Mouse (Mus musculus) regulatory T cell (primary cell): Measurements from ENCODE around the gene Tas1r3.

Source experiments
- in situ Hi-C: fragments of 300-600 bp; cut with MboI, MseI; formaldehyde crosslinking; loops from one replicate; pipeline ENCODE4 v1.15.1; 2025; ENCODE audit warnings: high pct_unique_total_duplicates

Gene Tas1r3

DNA sequence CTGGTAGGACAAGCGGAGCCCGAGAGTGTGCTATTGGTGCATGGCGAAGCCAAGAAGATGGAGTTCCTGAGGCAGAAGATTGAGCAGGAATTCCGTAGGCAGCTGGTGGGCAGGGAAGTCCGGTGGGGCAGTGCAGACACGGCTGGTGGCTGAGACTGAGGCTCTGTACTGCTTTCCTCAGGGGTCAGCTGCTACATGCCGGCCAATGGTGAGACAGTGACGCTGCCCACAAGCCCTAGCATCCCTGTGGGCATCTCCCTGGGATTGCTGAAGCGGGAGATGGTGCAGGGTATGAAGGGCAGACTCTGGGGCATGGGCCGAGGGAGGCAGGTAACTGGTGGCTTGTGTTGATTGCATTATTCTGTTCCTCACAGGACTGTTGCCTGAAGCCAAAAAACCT is 24.5 kb upstream of the Tas1r3 start:
- in situ Hi-C loops = no loop called here

DNA sequence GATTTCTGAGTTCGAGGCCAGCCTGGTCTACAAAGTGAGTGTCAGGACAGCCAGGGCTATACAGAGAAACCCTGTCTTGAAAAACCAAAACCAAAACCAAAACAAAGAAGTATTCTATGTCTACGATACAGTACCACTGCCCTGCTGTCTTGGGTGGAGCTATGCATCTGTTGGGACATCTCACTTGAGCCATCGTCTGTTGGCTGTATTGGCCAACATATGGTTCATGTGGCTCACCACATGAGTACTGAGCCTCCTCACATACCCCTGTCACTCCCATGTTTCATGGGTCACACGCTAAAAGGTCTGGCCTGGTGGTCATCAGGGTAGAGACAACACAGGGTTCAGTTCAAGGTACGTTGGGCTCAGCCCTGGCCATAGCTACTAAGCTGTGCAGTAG is 23.2 kb upstream of the Tas1r3 start:
- in situ Hi-C loops = no loop called here

DNA sequence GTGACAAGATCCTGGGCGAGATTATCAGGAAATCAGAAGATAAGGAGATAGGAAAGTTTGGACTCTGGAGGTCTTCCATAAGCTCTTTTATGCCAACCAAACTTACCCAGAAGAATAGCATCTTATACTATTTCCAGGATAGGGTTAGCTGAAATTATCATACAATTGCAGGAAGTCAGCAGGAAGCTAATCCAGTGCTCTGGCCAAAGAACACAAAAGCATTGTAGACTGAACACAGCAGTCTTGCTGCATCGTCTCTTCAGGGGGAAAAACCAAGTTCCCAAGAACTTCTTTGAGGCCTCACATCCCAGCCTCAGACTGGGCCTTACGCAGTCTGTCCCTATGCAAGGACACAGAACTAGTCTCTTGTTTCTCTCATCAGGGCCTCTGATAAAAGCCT is 20.4 kb upstream of the Tas1r3 start:
- in situ Hi-C loops = no loop called here

DNA sequence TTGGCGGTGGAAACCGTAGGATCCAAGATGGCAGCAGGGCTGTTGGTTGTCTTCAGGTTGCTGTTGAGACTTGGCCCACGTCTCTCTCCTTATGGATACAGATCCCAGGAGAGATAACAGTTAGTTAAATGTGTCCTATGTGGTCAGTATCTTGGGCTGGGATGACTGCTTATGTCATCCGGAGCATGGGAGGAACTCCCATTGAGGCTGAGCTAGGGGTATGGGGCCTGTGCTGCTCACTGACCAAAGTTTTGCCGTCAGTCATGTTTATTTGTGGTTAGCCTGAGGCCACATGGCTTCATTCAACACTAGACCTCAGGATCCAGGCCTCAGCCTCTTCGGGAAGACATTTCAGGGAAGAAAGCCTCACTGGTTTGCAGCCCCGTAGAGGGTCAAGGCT is 8.2 kb upstream of the Tas1r3 start:
- in situ Hi-C loops = no loop called here

DNA sequence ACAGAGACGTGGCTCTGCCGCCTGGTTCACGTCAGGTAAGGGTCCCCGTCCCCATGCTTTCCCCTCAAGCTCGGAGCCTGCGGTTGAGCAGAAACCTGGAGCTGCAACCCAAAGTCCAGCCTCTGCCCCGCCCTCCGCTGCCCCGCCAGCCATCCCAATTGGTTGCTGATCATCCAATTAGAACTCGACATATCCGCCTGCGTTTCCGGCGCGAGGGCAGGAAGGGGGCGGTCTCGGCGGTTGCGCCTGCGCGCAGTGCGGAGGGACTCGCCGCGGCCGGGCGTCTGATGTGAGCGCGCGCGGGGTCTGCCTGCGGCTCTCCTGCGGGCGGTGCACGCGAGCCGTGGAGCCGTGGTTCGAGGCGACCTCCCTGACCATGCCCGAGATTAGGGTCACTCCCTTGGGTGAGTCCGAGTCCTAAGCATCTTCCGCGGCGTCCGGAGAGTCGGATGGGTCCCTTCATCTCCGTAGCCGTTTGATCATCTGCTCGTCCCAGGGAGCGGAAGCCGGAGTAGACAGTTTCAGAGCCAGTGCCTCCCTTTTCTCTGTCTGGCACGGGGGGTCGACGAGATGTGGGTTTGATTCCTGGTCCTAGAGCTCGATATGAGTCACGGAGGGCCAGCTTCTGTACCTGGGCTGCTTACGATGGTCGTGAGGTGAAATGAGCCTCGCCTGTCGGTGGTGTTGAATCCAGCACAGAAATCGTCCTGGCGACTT is 6.3 kb upstream of the Tas1r3 start, which contains the start of the genes Cptp and Ints11:
TSS of gene Cptp (minus strand) at position 124 of the 717 bp plus-strand sequence.
TSS of gene Ints11 (plus strand) at position 230 of the 717 bp plus-strand sequence.
- in situ Hi-C loops = no loop called here

DNA sequence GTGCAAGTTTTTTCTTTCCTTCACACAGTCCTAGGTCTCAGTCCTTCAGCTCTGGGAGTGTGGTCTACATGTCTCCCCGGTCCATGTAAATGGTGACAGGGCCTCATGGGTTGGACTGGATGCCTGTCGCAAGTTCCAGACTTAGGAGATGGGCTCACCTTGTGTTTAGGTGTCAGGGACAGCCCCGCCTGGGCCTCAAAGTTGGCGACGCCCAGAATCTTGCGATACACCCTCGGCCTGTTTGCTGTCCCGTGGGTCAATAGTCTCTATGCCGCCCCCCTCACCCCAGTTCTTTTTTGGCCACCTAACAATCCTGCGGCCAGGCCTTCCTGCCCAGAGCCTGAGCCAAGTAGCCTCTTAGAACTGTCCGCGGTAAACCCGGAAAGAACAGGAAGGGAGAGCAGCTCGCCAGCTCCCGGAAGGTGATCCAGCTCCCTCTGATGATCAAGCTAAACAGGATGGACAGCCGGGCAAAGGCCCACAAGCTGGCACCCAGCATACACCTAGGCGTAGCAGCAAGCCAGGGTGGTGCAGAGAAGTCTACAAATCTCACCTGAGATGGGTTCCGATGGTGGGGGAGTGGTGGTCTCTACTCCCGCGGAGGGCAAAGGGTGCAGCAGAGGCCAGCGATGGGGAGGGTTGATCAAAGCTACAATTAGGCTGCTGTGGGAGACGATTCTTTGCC is 5.6 kb upstream of the Tas1r3 start:
- in situ Hi-C loops = no loop called here

DNA sequence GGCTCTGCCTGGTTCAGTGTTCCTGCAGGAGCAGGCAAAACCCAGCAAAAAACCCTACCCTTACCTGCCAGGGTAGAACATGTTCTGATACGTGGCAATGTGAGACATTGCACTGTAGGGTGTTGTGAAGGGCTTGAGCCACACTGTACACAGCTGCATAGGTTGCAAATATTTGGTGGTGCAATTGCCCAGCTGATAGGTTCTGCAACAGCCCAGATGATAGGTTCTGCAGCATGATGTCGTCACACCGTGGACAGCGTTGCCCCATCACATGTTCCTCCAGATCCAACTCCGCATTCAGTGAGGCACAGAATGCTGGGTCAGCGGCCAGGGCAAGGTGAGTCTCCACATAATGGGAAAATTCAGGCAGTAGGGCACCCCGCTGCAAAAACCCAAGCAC is 1.4 kb downstream of the Tas1r3 start:
- in situ Hi-C loops = no loop called here

DNA sequence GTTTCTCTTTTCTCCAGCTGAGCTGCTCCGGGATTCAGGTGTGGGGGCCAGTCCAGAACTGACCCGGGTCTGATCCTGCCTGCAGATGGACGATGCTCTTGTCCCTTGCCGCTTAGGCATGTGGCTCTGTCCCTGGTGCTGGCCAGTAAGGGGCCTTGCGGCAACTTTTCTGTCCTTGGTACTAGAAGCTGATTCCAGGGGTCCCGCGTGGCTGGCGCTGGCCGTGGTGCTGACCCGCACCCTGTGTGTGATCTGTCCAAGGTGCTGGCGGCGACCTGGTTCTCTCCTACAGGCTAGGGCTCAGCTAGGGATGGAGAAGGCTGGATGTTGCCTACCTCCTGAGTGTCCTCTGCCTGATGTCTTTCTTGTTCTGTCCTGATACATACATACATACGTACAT is 3.8 kb downstream of the Tas1r3 start:
- in situ Hi-C loops = no loop called here

DNA sequence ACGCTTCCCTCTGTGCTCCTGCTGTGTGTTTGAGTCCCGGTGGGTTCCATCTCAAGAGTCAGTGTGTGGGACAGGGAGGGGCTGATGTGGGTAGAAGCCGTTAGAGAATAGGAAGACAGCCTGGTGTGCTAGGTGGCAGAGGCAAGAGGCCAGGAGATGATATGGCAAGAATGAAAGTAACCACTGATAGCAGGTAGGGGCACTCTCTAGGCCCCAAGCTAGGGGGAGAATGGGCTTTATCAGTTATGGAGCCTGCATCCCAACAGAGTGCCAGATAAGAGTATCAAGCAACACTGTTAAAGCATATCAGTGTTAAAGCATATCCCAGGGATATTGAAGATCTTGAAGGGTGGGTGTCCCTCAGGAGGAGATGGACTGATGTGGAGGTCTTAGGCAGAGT is 6.3 kb downstream of the Tas1r3 start:
- in situ Hi-C loops = no loop called here

DNA sequence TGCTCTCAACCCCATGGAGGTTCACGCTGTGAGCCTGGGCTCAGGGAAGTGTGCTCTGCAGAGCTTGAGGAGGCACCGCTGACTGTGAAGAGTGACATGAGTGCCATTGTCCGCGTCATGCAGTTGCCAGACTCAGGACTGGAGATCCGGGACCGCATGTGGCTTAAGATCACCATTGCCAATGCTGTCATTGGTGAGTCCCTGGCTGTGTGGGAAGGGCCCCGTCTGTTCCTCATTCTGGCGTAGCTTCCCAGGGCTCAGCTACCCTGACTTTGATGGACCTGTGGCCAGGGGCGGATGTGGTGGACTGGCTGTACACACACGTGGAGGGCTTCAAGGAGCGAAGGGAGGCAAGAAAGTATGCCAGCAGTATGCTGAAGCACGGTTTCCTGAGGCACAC is 7.1 kb downstream of the Tas1r3 start:
- in situ Hi-C loops = no loop called here

DNA sequence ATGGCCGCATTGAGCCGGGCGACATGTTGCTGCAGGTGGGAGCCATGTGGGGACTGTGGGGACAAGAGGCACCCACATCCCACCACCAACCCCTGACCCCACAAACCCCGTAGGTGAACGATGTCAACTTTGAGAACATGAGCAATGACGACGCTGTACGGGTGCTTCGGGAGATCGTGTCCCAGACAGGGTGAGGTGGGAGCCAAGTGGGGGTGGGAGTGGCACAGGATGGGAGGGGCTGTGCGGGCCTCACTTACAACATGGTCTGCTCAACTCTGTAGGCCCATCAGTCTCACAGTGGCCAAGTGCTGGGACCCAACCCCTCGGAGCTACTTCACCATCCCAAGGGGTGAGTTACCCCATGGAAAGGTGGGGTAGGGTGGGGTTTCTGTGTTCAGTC is 8.2 kb downstream of the Tas1r3 start:
- in situ Hi-C loops = no loop called here

DNA sequence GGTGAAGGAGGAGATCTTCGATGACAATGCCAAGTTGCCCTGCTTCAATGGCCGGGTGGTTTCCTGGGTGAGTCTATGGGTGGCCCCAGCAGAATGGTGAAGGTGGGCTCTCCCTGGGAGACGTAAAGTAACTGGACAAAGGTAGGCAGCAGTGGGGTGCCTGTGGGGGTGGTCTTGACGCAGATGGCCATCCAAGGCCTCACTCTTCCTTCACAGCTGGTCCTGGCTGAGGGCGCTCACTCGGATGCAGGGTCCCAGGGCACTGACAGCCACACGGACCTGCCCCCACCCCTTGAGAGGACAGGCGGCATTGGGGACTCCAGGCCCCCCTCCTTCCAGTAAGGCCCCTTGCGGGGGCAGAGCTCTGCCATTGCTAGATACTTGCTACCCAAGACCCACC is 9.7 kb downstream of the Tas1r3 start:
- in situ Hi-C loops = no loop called here

DNA sequence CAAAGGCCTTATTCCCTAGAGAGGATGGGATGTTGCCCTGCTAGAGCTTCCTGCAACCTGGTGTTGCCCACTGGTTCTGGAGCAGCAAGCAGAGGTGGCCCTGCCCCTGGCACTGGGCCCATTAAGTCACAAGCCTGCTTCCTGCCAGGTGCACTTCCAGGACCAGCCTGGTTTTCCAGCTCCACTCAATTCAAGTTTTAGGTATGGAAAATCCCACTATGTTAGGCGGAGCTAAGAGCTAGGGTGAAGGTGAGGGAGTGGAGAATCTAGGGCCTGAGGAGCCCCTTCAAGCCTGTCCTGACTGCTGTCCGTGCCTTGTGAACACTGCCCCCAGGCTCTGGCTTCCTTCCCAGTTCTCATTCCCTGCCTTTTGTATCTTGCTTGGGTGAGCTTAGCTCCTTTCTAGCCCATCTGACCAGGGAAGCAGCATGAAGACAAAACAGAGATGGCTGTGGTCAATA is 11.2 kb downstream of the Tas1r3 start:
- in situ Hi-C loops = no loop called here

DNA sequence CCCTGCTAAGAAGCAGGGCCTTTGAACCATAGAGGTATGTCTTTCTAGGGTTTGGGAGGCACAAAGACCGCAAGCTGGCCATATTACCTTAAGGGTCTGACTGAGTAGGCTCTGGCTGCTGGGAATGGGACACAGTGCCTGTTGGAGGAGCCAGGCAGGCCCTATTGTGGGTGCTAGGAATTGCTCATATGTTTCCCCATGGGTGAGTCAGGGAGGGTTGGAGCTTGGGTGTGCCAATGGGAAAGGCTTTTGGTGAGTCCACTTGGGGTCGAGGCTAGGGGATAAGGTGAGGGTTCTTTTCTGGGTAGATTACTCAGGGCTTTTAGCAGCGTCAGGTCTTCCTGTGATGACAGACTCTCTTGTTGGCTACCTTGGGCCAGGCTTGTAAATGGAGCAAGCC is 11.8 kb downstream of the Tas1r3 start:
- in situ Hi-C loops = no loop called here

DNA sequence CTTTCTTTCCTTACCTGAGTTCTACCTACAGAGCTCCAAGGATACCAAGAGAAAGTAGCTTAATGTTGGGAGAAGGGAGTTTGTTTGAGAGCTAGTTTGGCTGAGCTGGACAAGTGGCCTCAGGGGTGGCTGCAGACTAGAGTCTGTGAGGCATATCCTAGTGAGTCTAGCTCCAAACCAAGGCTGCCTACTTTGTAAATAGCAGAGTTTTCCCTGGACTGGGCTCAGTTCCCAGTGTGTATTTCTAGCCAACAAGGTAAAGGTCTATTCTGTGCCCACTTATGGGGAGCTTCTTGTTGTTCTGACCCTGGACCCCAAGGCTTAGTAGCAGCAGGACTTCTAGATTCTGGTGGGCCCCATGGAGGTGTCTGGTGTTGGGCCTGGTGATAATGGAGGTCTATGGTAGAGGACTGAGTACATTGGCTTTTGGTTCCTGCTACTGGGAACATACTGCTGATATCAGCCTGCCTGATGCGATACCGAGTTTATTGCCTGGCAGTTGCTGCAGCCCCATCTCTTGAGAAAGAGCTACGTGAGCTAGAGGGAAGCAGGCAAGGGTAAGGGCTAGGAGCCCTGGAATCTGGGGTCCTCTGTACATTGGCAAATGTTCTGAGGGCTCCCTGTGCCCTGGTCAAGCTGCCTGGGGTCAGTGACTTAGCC is 13.2 kb downstream of the Tas1r3 start:
- in situ Hi-C loops = no loop called here

DNA sequence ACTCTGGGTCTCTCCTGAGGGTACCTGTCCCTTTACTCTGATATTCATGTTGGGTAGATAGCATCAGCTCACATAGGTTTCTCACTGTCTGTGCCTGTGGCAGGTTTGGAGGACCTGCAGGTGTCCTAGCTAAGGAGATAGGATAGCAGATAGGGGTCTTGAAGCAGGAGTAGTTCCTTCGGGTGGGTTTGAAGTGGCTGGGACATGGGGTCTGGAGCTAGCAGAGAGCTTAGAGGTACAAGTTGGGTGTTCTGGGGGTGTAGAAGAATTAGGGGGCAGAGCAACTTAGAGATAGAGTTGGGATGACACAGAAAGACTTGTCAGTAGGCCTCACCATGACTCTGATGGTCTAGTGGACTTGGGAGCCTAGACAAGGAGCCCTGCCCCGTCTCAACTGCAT is 13.8 kb downstream of the Tas1r3 start:
- in situ Hi-C loops = no loop called here

DNA sequence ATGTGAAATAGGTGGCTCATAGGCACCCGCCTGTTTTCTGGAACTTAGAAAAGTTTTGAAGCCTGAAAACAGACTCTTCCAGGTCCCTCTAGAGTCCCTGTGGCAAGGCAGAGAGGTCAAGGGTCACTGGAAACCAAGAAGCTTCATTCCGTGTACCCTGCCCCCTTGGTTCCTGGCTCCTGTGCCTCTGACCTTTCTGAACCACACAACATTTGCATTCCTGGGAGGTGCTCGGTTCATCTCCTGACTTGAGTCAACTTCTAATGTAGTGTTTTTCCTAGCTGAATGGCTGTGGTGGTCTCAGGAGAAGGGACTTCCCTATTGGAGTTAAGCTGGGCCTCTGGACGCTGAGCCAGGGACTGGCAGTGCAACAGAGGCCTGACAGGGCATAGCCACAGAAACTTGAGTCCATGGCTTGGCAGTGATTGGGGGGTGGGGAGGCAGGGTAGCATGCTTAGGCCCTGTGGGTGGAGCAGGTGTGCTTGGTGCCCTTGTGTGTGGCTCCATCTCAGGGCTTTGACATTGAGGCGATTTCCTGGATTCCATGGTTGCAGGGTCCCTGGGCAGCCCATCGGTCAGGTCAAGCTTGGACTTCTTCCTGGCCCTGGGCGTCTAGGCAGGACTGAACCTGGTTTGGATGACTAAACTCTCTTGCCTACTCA is 14.6 kb downstream of the Tas1r3 start:
- in situ Hi-C loops = no loop called here

DNA sequence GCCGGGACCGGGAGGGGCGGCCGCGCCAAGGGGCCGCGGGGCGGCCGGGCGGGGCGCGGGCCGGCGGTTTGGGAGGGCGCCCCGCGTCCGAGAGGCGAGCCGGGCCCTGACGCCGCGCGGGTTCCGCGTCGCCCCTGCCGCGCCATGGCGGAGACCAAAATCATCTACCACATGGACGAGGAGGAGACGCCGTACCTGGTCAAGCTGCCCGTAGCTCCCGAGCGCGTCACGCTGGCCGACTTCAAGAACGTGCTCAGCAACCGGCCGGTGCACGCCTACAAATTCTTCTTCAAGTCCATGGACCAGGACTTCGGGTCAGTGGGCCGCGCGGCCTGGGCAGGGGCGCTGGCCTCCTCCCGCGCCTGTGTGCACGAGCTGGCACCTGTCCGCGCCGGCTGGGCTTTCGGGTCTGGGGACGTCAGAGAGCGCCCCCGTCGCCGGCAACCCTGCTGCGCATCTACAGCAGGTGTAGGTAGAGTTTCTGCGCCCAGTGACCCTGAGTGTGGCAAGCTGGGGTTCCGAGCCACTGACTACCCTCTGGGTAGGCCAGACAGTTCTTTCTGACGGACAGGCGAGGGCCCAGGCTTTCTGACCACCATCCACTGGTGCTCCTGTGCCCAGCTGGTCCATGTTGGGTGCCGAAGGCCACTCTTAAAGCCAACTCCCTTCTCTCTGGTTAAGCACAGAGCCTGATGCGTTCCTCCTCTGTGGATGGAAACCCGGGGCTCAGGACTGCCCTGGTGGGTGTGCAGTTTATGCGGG is 15.4 kb downstream of the Tas1r3 start:
- in situ Hi-C loops = no loop called here

DNA sequence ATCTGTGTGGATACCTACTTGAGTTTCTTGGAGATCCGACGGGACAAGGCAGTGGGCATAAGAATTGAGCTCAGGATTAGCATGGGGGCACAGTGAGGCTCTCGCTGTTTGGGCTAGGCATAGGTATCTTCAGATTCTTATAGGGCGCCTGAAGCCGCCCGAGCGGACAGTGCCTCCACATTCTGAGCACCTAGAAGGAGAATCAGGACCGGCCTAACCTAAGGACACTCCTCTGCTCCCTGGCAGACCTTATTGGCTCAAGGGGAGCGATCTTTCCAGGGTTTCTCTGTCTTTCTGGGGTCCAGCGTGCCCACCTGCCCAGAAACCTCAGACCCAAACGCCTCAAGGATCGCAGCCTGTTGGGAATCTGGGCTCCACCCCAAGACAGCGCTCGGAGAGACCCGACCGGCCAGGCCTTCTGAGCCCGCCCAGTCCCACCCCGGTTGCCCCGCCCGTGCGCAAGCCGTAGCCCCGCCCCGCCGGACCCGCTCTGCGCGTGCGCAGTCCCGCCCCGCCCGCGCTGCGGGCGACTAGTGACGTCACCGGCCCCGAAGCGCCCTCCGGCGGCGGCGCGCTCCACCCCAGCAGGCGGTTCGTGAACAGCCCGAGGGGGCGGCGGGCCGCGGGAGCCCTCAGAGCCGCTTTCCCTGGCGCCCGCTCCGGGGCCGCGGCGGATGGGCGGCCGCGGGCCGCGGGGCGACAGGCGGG is 16.1 kb downstream of the Tas1r3 start, which contains the start of gene Dvl1:
TSS of gene Dvl1 (plus strand) at position 532 of the 708 bp plus-strand sequence.
- in situ Hi-C loops = no loop called here

DNA sequence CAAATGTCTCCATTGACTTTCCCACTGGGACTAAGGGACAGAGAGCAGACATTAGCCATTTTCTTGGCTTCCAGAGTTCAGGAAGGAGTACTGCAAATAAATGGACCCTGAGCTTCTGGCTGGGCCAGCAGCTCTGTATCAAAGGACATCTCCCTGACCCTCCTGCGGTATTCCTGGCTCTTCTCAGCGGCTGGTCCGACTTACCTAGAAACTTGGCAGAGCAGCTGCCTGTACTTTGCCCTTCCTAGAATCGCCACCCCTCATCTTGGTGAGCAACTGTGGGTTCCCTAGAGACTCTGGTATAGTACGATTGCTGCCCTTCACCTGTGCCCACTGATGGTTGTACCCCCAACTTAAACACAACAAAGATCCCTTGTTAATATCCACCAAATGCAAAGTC is 19.9 kb downstream of the Tas1r3 start:
- in situ Hi-C loops = no loop called here
